Mouse (Mus musculus) kidney, embryonic 14.5 days (tissue): ENCODE data around the gene Nlrc5. TPM values are rescaled to one million over a fixed set of nuclear protein-coding genes. Genes with fewer than 3 reads are reported as not detected.

ENCODE experiments used
- ATAC-seq: fragments of 200-750 bp; cut with Nextera tagmentation; 2 replicates; pipeline ENCODE4 v1.8.0; 2017; ENCODE audit warnings: moderate number of reproducible peaks, mild to moderate bottlenecking, moderate TSS enrichment, moderate library complexity; ENCODE audit not compliant: low FRiP score, low TSS enrichment
- H3K27ac ChIP-seq: fragments of 300-500 bp; sonication (generic); 2 replicates; pipeline ENCODE4 v1.5.1; 2014; ENCODE audit warnings: low read depth, mild to moderate bottlenecking, low read length, moderate library complexity, mixed read lengths
- H3K27me3 ChIP-seq: fragments of 300-500 bp; sonication (generic); 2 replicates; pipeline ENCODE4 v1.6.1; 2014; ENCODE audit warnings: mild to moderate bottlenecking, low read length; ENCODE audit not compliant: control insufficient read depth, insufficient read depth
- H3K36me3 ChIP-seq: fragments of 300-500 bp; sonication (generic); 2 replicates; pipeline ENCODE4 v1.6.1; 2014; ENCODE audit warnings: low read length, mixed read lengths; ENCODE audit not compliant: control insufficient read depth, insufficient read depth
- H3K4me1 ChIP-seq: fragments of 300-500 bp; sonication (generic); 2 replicates; pipeline ENCODE4 v1.6.1; 2014; ENCODE audit warnings: low read length, mixed read lengths; ENCODE audit not compliant: control insufficient read depth, insufficient read depth
- H3K4me2 ChIP-seq: fragments of 300-500 bp; sonication (generic); replicated peaks from 2 replicates; pipeline ENCODE4 v1.6.1; 2014; ENCODE audit warnings: low read depth, mild to moderate bottlenecking, low read length
- H3K4me3 ChIP-seq: fragments of 300-500 bp; sonication (generic); 2 replicates; pipeline ENCODE4 v1.5.1; 2014; ENCODE audit warnings: mild to moderate bottlenecking, low read length
- H3K9ac ChIP-seq: fragments of 300-500 bp; sonication (generic); 2 replicates; pipeline ENCODE4 v1.6.1; 2014; ENCODE audit warnings: low read depth, mild to moderate bottlenecking, low read length, moderate library complexity
- H3K9me3 ChIP-seq: fragments of 300-500 bp; sonication (generic); 2 replicates; pipeline ENCODE4 v1.6.1; 2016; ENCODE audit warnings: low read length; ENCODE audit not compliant: control insufficient read depth
- WGBS: fragments of 180-500 bp; shearing (Covaris S2); extraction: QIAGEN DNeasy Blood & Tissue Kit; methylation state at CpG from one replicate; pipeline ENCODE4 v1.1.7; 2014; 5-methylcytosine and 5-hydroxymethylcytosine counted together
- polyA plus RNA-seq: library from polyadenylated mRNA; unstranded; fragments of >200 nt; fragmentation: Nextera tagmentation; extraction: Ambion mirVana; gene quantifications from 2 replicates; pipeline ENCODE4 v1.2.1, GENCODE M21; 2014

Nlrc5 gene
- polyA plus RNA-seq, 1 experiment from 2014 or later: 0.70 TPM

- H3K4me1 ChIP-seq: no peaks in the 10 kb centered on the region
- H3K9me3 ChIP-seq: no peaks in the 10 kb centered on the region
- H3K36me3 ChIP-seq: no peaks in the 10 kb centered on the region
- no peak overlapping the region for H3K9ac ChIP-seq
- H3K4me2 ChIP-seq: no peak overlapping the region
- no peaks in the 10 kb centered on the region for H3K27me3 ChIP-seq
- WGBS: 77% methylated on average over 5 of the region's 5 CpGs
- ATAC-seq: no peak
- no peak overlapping the region for H3K27ac ChIP-seq
- no peak overlapping the region for H3K4me3 ChIP-seq
Measured at GRCm38 (mm10) chr8:94469656-94470055, 35.5 kb downstream of the Nlrc5 start.

GRCm38 (mm10) chr8:94470794-94471193 is 36.6 kb downstream of the Nlrc5 start:
- no peaks in the 10 kb centered on the region for H3K27me3 ChIP-seq
- 74% methylated on average over 2 of the region's 2 CpGs for WGBS
- H3K36me3 ChIP-seq: no peaks in the 10 kb centered on the region
- no peak overlapping the region for H3K27ac ChIP-seq
- H3K4me2 ChIP-seq: no peak overlapping the region
- ATAC-seq: no peak
- H3K9me3 ChIP-seq: no peaks in the 10 kb centered on the region
- no peaks in the 10 kb centered on the region for H3K4me1 ChIP-seq
- no peak overlapping the region for H3K4me3 ChIP-seq
- no peak overlapping the region for H3K9ac ChIP-seq

- Histone ChIP-seq H3K4me2 (no peak overlapping the region), H3K27ac (no peak overlapping the region), H3K4me3 (no peak overlapping the region), H3K36me3 (no peaks in the 10 kb centered on the region), H3K9ac (no peak overlapping the region), H3K4me1 (no peaks in the 10 kb centered on the region), H3K9me3 (no peaks in the 10 kb centered on the region), H3K27me3 (no peaks in the 10 kb centered on the region)
- WGBS: 90% methylated on average over 1 of the region's 1 CpGs
- no peak for ATAC-seq
Measured at GRCm38 (mm10) chr8:94471281-94471680, 37.1 kb downstream of the Nlrc5 start.

- Histone ChIP-seq H3K27ac (no peak overlapping the region), H3K27me3 (no peaks in the 10 kb centered on the region), H3K4me3 (no peak overlapping the region), H3K9ac (no peak overlapping the region), H3K36me3 (no peaks in the 10 kb centered on the region), H3K4me1 (no peaks in the 10 kb centered on the region), H3K9me3 (no peaks in the 10 kb centered on the region), H3K4me2 (no peak overlapping the region)
- 86% methylated on average over 8 of the region's 8 CpGs for WGBS
- no peak for ATAC-seq
Measured at GRCm38 (mm10) chr8:94472741-94473140, 38.6 kb downstream of the Nlrc5 start.

GRCm38 (mm10) chr8:94473431-94473830 is 39.3 kb downstream of the Nlrc5 start:
- Histone ChIP-seq H3K27ac (no peak overlapping the region), H3K4me3 (no peak overlapping the region), H3K4me1 (no peaks in the 10 kb centered on the region), H3K9ac (no peak overlapping the region), H3K36me3 (no peaks in the 10 kb centered on the region), H3K27me3 (no peaks in the 10 kb centered on the region), H3K4me2 (no peak overlapping the region), H3K9me3 (no peaks in the 10 kb centered on the region)
- ATAC-seq: no peak
- 87% methylated on average over 21 of the region's 21 CpGs for WGBS

GRCm38 (mm10) chr8:94475786-94476185 is 41.6 kb downstream of the Nlrc5 start:
- H3K9ac ChIP-seq: no peak overlapping the region
- H3K4me1 ChIP-seq: no peaks in the 10 kb centered on the region
- H3K9me3 ChIP-seq: no peaks in the 10 kb centered on the region
- WGBS: 76% methylated on average over 8 of the region's 8 CpGs
- no peaks in the 10 kb centered on the region for H3K27me3 ChIP-seq
- H3K36me3 ChIP-seq: no peaks in the 10 kb centered on the region
- no peak overlapping the region for H3K4me2 ChIP-seq
- no peak overlapping the region for H3K4me3 ChIP-seq
- no peak for ATAC-seq
- H3K27ac ChIP-seq: no peak overlapping the region

- no peaks in the 10 kb centered on the region for H3K36me3 ChIP-seq
- H3K4me3 ChIP-seq: no peak overlapping the region
- H3K27me3 ChIP-seq: no peaks in the 10 kb centered on the region
- H3K9me3 ChIP-seq: no peaks in the 10 kb centered on the region
- no peak overlapping the region for H3K9ac ChIP-seq
- no peaks in the 10 kb centered on the region for H3K4me1 ChIP-seq
- no peak overlapping the region for H3K4me2 ChIP-seq
- 79% methylated on average over 7 of the region's 7 CpGs for WGBS
- ATAC-seq: no peak
- H3K27ac ChIP-seq: no peak overlapping the region
Measured at GRCm38 (mm10) chr8:94476846-94477245, 42.7 kb downstream of the Nlrc5 start.

GRCm38 (mm10) chr8:94482051-94482450 is 47.9 kb downstream of the Nlrc5 start:
- H3K4me3 ChIP-seq: no peak overlapping the region
- no peak overlapping the region for H3K27ac ChIP-seq
- no peak overlapping the region for H3K4me2 ChIP-seq
- no peak overlapping the region for H3K9ac ChIP-seq
- H3K9me3 ChIP-seq: no peaks in the 10 kb centered on the region
- WGBS: 5% methylated on average over 6 of the region's 6 CpGs
- H3K36me3 ChIP-seq: no peaks in the 10 kb centered on the region
- H3K27me3 ChIP-seq: no peaks in the 10 kb centered on the region
- no peaks in the 10 kb centered on the region for H3K4me1 ChIP-seq
- no peak for ATAC-seq

GRCm38 (mm10) chr8:94485288-94485687 is 51.1 kb downstream of the Nlrc5 start:
- 81% methylated on average over 3 of the region's 3 CpGs for WGBS
- H3K36me3 ChIP-seq: no peaks in the 10 kb centered on the region
- H3K4me3 ChIP-seq: no peak overlapping the region
- no peaks in the 10 kb centered on the region for H3K27me3 ChIP-seq
- H3K9me3 ChIP-seq: no peaks in the 10 kb centered on the region
- no peak for ATAC-seq
- H3K4me2 ChIP-seq: no peak overlapping the region
- no peak overlapping the region for H3K27ac ChIP-seq
- no peak overlapping the region for H3K9ac ChIP-seq
- H3K4me1 ChIP-seq: no peaks in the 10 kb centered on the region

GRCm38 (mm10) chr8:94485882-94486281 is 51.7 kb downstream of the Nlrc5 start:
- WGBS: 25% methylated on average over 2 of the region's 2 CpGs
- no peak overlapping the region for H3K4me3 ChIP-seq
- no peak overlapping the region for H3K27ac ChIP-seq
- no peak overlapping the region for H3K4me2 ChIP-seq
- H3K9me3 ChIP-seq: no peaks in the 10 kb centered on the region
- H3K27me3 ChIP-seq: no peaks in the 10 kb centered on the region
- no peaks in the 10 kb centered on the region for H3K4me1 ChIP-seq
- H3K9ac ChIP-seq: no peak overlapping the region
- ATAC-seq: no peak
- no peaks in the 10 kb centered on the region for H3K36me3 ChIP-seq
